Mouse (Mus musculus): Measurements from ENCODE around the gene Nicn1.

DNA sequence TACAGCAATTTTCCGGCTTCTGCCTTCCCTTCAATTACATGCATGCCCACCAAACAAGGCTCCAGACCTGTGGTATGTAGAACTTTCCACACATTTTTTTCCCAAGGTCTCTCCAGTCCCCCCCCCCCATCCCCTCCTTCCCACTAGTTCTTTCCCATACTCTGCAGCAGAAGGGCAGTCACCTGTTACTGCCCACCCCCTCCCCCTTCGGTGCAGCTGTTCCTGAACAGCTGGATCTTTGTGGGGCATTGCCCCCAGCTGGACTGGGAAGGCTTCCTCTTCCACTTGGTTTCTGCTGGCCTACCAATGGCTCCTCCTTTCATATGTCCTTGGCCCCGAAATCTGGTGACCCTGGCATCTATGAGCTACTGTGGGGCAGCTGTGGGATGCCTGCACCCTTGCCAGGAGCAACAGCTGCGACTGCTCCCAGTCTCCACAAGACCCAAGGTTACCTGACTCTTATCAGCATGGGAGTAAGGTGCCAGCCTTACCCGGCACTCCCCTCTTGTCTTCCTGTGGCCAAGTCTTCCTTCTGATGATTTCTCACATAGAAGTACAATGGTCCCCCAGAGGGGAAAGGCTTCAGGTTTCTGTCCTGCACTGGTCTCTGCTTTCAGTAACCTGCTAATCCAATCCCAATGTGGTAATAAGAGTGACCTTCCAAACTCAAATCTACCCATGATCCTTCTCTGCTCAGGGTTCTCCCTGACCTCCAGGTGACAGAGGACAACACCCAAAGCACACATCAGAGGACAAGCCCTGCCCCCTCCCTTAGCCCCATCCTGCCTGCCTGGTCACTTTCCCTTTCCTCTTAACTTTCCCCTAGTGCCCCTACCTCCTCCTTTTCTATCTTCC lies 15.5 kb upstream of the Nicn1 start:
- TF ChIP-seq CTCF (IDR thresholded peaks at IDR 0.05; ENCODE audit: low read depth) (no peak), EP300 (IDR thresholded peaks at IDR 0.05; ENCODE audit: low read depth) (no peak)
